Mouse (Mus musculus): ENCODE measurements around the gene Wipi1.

DNA sequence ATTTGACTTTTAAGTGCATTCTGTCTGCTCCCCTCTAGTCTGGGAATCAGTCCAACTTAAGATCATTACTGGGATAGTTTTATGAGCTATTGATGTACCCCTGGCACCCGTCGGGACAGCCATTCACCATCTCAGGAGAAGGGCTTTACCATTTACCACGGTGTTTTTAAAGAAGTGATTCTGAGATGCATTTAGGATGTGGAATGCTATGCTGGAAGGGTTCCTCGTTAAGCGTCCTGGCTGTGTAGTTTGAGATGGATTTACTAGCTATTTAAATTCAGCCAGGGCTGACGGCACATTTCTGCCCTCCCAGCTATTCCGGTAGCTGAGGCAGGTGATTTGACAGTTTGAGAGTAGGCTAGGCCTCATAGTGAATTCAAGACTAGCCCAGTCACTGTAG, 67.3 kb downstream of the Wipi1 start:
- TF ChIP-seq CTCF (IDR thresholded peaks at IDR 0.05; ENCODE audit: low read depth, low read length) (no peak), POLR2A (IDR thresholded peaks at IDR 0.05; ENCODE audit: insufficient read depth, low read length) (no peak)
